Mouse (Mus musculus) heart, embryonic 11.5 days (tissue): ENCODE measurements around the gene Pdlim4. TPM values are rescaled to one million over a fixed set of nuclear protein-coding genes. Genes with fewer than 3 reads are reported as not detected.

Experiments
- ATAC-seq: fragments of 200-750 bp; cut with Nextera tagmentation; replicated peaks from 2 replicates; pipeline ENCODE4 v1.8.0; 2017; ENCODE audit warnings: moderate library complexity; ENCODE audit not compliant: insufficient number of reproducible peaks, low FRiP score, low TSS enrichment
- H3K27ac ChIP-seq: fragments of 300-500 bp; sonication (generic); 2 replicates; pipeline ENCODE4 v1.5.1; 2014; ENCODE audit warnings: mild to moderate bottlenecking, low read depth, low read length
- H3K27me3 ChIP-seq: fragments of 300-500 bp; sonication (generic); 2 replicates; pipeline ENCODE4 v1.6.1; 2014; ENCODE audit warnings: mild to moderate bottlenecking, low read length, mixed read lengths; ENCODE audit not compliant: control insufficient read depth, insufficient read depth
- H3K36me3 ChIP-seq: fragments of 300-500 bp; sonication (generic); 2 replicates; pipeline ENCODE4 v1.6.1; 2014; ENCODE audit warnings: mild to moderate bottlenecking, low read length, moderate library complexity, mixed read lengths; ENCODE audit not compliant: control insufficient read depth, insufficient read depth
- H3K4me1 ChIP-seq: fragments of 300-500 bp; sonication (generic); 2 replicates; pipeline ENCODE4 v1.6.1; 2014; ENCODE audit warnings: low read length; ENCODE audit not compliant: control insufficient read depth, insufficient read depth
- H3K4me2 ChIP-seq: fragments of 300-500 bp; sonication (generic); 2 replicates; pipeline ENCODE4 v1.6.1; 2014; ENCODE audit warnings: mild to moderate bottlenecking, moderate library complexity
- H3K4me3 ChIP-seq: fragments of 300-500 bp; sonication (generic); 2 replicates; pipeline ENCODE4 v1.5.1; 2014; ENCODE audit warnings: low read depth, low read length
- H3K9ac ChIP-seq: fragments of 300-500 bp; sonication (generic); 2 replicates; pipeline ENCODE4 v1.6.1; 2014; ENCODE audit warnings: mild to moderate bottlenecking, low read depth, low read length, moderate library complexity
- H3K9me3 ChIP-seq: fragments of 300-500 bp; sonication (generic); replicated peaks from 2 replicates; pipeline ENCODE4 v1.6.1; 2016; ENCODE audit warnings: low read length; ENCODE audit not compliant: control insufficient read depth
- WGBS: fragments of 180-500 bp; shearing (Covaris S2); extraction: QIAGEN DNeasy Blood & Tissue Kit; methylation state at CpG from one replicate; pipeline ENCODE4 v1.1.7; 2014; ENCODE audit not compliant: insufficient replicate concordance; 5-methylcytosine and 5-hydroxymethylcytosine counted together
- polyA plus RNA-seq: library from polyadenylated mRNA; unstranded; fragments of >200 nt; fragmentation: Nextera tagmentation; extraction: Ambion mirVana; gene quantifications from 2 replicates; pipeline ENCODE4 v1.2.1, GENCODE M21; 2014

The Pdlim4 gene
- polyA plus RNA-seq: 8.6 and 12.0 TPM in 2 replicates

DNA sequence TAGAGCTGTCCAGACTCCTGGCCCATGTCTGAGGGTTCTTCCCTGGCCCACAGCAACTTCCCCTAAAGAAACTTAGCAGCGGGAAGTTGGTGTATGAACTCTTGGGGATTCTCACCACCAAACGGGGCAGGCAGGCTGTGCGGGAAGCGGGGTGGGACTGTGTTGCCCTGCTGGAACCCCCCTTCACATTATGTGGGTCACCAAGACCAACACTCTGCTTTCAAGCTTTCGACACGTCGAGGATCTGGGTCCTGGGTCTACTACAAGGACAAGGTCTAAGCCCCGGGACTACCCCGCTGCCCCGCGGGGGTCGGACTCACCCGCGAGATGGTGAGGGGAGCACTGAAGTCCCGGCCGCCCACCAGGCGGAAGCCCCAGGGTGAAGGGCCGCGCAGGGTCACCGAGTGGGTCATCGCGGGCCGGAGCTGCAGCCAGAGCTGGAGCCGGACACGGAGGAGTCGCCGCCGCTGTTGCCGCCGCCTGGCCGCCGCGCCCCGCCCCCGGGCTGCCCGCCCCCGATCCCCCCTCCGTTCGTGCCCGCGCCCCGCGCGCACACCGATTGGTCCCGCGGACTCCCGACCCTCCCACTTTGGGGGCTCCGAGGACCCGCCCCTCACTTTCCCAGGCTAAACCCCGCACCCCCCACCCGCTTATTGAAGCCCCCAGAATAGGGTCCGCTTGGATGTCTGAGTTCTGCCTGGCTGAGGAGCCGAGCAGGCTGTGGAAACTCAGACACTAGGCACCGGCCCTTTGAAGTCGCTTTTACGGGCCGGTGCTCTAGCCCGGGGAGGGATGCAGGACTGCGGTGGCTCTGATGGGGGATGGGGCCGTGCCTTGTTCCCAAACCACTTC is at the start of gene Pdlim4:
Gene Pdlim4 (minus strand): TSS at position 495 of the 852 bp plus-strand sequence.
- H3K9ac ChIP-seq: peak within 1 kb of the TSS; percentile 65
- WGBS: 2% methylated on average over 47 of the region's 61 CpGs
- H3K9me3 ChIP-seq: no peaks in the 10 kb centered on the region
- ATAC-seq: no peak; the same call in 1 of the 2 replicates
- H3K27ac ChIP-seq: no peak within 1 kb of the TSS
- no peaks in the 10 kb centered on the region for H3K36me3 ChIP-seq
- H3K4me1 ChIP-seq: peaks cover 24% of the 10 kb centered on the region
- peak within 1 kb of the TSS; percentile 53 for H3K4me3 ChIP-seq
- peaks cover 40% of the 10 kb centered on the region for H3K27me3 ChIP-seq
- H3K4me2 ChIP-seq: peak within 1 kb of the TSS; percentile 85

- Histone ChIP-seq H3K9me3 (no peaks in the 10 kb centered on the region), H3K27me3 (no peaks in the 10 kb centered on the region), H3K4me3 (no peak overlapping the region), H3K4me2 (no peak overlapping the region), H3K9ac (no peak overlapping the region), H3K4me1 (peaks cover 35% of the 10 kb centered on the region), H3K27ac (no peak overlapping the region), H3K36me3 (peaks cover 5% of the 10 kb centered on the region)
- WGBS: 84% methylated on average over 10 of the region's 10 CpGs
- ATAC-seq: no peak
Observed at GRCm38 (mm10) chr11:54117096-54117495, 48.3 kb upstream of the Pdlim4 start.

DNA sequence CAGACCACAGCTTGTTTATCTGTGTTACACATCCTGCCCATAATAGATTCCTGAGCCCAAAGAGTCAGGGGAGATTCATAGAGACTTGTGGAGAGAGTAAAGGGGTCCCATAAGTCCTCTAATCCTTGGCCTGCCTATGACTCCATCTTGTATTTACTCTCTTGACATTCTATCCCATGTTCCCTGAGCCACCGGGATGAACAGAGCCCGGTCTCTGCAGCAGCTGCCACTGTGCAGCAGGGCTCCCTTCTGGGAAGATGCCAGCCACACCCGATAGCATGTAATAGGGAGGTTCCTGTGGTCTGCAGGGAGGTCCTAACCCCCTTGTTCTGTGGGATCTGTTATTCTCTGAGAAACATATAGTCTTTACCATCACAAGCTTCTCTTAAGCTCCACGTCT is 47.6 kb upstream of the Pdlim4 start:
- Histone ChIP-seq H3K27me3 (no peaks in the 10 kb centered on the region), H3K36me3 (peaks cover 5% of the 10 kb centered on the region), H3K4me2 (no peak overlapping the region), H3K27ac (no peak overlapping the region), H3K4me3 (no peak overlapping the region), H3K9ac (no peak overlapping the region), H3K9me3 (no peaks in the 10 kb centered on the region), H3K4me1 (peaks cover 38% of the 10 kb centered on the region)
- whole genome bisulfite sequencing: 71% methylated on average over 4 of the region's 4 CpGs
- ATAC-seq: no peak

DNA sequence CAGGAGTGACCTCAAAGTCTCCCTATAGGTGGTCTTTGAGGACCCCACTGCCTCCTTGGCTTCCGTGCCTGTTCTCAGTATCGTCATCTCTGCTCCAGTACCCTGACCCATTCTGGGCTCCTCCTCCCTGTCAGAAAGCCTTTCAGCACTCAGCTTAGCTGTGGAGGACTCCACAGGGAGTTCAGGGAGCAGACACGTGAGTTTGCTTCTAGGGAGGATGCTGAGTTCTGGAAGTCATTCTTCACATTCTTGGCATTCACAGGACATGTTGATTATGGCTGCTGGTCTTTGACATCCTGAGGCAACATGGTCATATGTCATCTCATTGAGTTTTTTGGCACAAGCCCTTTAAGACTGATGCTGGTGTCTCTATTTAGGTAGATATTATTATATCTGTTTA is 47.1 kb upstream of the Pdlim4 start:
- H3K9me3 ChIP-seq: no peaks in the 10 kb centered on the region
- H3K4me3 ChIP-seq: no peak overlapping the region
- no peak overlapping the region for H3K27ac ChIP-seq
- no peak overlapping the region for H3K9ac ChIP-seq
- no peak overlapping the region for H3K4me2 ChIP-seq
- ATAC-seq: no peak
- H3K36me3 ChIP-seq: peaks cover 5% of the 10 kb centered on the region
- H3K27me3 ChIP-seq: no peaks in the 10 kb centered on the region
- WGBS: 29% methylated on average over 3 of the region's 3 CpGs
- H3K4me1 ChIP-seq: peaks cover 38% of the 10 kb centered on the region

- H3K27ac ChIP-seq: no peak overlapping the region
- peaks cover 5% of the 10 kb centered on the region for H3K36me3 ChIP-seq
- no peak overlapping the region for H3K4me2 ChIP-seq
- H3K9ac ChIP-seq: no peak overlapping the region
- H3K4me1 ChIP-seq: peaks cover 38% of the 10 kb centered on the region
- ATAC-seq: no peak
- no peaks in the 10 kb centered on the region for H3K9me3 ChIP-seq
- H3K27me3 ChIP-seq: no peaks in the 10 kb centered on the region
- WGBS: 75% methylated on average over 8 of the region's 8 CpGs
- no peak overlapping the region for H3K4me3 ChIP-seq
Observed at GRCm38 (mm10) chr11:54115301-54115700, 46.5 kb upstream of the Pdlim4 start.

DNA sequence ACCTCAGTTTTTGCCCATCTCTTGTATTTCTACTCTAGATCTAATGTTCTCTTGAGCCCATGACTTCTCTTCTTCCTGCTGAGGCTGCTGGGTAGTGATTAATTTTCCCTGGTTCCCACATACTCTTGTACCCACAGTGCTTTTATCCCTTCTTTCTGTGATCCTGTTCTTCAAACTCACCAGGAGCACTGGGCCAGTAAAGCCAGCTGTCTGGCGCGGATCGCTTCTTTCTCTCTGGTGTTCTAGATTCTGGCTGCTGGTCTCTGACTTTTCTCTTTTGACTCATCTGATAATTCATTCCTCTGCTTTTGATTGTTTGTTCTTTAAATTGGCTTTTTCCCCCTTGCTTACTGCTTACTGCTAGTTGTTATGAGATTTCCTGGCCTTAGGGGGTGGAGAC is 45.9 kb upstream of the Pdlim4 start:
- H3K27me3 ChIP-seq: no peaks in the 10 kb centered on the region
- H3K4me1 ChIP-seq: peaks cover 38% of the 10 kb centered on the region
- H3K9me3 ChIP-seq: no peaks in the 10 kb centered on the region
- no peak overlapping the region for H3K27ac ChIP-seq
- H3K36me3 ChIP-seq: peaks cover 5% of the 10 kb centered on the region
- no peak overlapping the region for H3K4me3 ChIP-seq
- ATAC-seq: no peak
- no peak overlapping the region for H3K9ac ChIP-seq
- WGBS: 91% methylated on average over 3 of the region's 3 CpGs
- no peak overlapping the region for H3K4me2 ChIP-seq

DNA sequence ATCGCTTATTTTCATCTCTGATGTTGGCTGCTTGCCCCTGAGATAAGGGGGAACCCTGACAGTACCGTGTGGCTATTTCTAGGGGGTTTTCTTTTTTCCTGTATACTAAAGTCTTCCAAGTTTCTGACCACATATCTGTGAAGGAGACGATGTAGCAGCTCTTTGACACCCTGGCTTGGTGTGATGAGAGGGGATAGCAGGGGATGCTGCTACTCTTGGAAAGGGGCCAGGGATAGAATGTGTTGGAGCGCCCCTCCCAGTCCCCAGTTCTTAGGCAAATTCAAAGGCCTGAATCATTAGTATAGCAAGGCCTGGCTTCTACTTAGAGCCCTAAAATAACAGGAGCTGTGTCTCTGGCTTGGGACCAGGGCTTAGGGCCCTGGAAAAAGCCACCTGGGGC is 44.5 kb upstream of the Pdlim4 start:
- Histone ChIP-seq H3K4me1 (peaks cover 48% of the 10 kb centered on the region), H3K4me3 (0 out of 2 replicates have a peak overlapping the region, but pooled peaks have one; percentile 6), H3K36me3 (peaks cover 3% of the 10 kb centered on the region), H3K27me3 (no peaks in the 10 kb centered on the region), H3K9ac (peak overlapping the region; percentile 36), H3K4me2 (peak overlapping the region; percentile 53), H3K9me3 (no peaks in the 10 kb centered on the region), H3K27ac (peak overlapping the region; percentile 68)
- WGBS: 20% methylated on average over 4 of the region's 4 CpGs
- no peak for ATAC-seq

DNA sequence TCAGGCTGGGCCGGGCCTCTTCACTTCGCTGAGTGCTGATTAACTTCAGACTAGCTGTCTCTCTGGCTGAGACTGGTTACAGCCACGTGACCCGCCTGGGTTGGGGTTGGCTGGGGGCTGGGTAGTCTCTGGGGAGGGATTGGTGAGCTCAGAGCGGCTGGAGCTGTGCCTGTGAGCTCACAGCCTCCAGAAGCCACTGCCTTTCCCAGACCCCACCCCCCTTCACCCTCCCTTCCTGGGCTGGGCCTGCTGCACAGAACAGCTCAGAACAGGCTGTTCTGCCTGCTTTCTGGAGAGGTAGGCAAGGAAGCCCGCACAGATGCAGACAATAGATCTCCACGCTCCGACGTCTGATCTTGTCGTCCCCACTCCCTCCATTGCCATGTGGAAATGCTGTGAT is 44.1 kb upstream of the Pdlim4 start:
- H3K4me3 ChIP-seq: 0 out of 2 replicates have a peak overlapping the region, but pooled peaks have one; percentile 6
- no peaks in the 10 kb centered on the region for H3K9me3 ChIP-seq
- no peaks in the 10 kb centered on the region for H3K27me3 ChIP-seq
- H3K27ac ChIP-seq: peak overlapping the region; percentile 68
- 3% methylated on average over 10 of the region's 10 CpGs for WGBS
- H3K36me3 ChIP-seq: peaks cover 3% of the 10 kb centered on the region
- ATAC-seq: peak; percentile 89
- H3K9ac ChIP-seq: peak overlapping the region; percentile 36
- H3K4me2 ChIP-seq: peak overlapping the region; percentile 53
- peaks cover 53% of the 10 kb centered on the region for H3K4me1 ChIP-seq
